Comparison of ENCODE assay signal across 9 mouse cellular contexts in genomic region chr12:16717653-16718052, GRCm38 (mm10).
DNase-seq lines count a peak whose midpoint lies in the region; ATAC-seq and TF ChIP-seq lines count a peak whose summit lies in the region.
"Had no signal": no experiment of that assay in that cellular context is flagged by ENCODE, and none has a peak within 500 bp of the region (broad histone marks: within the 10 kb centered on the region; RNA-seq: fewer than 3 reads in every experiment).

No protein-coding gene starts in this region.

- H3K4me3 ChIP-seq in kidney, postnatal 0 days (replicated peaks; ENCODE audit: low read depth, low read length): no peak overlapping the region
- H3K4me3 ChIP-seq in kidney, embryonic 15.5 days (replicated peaks): no peak overlapping the region
- no peak overlapping the region for H3K4me3 ChIP-seq in forebrain, embryonic 14.5 days (ENCODE audit: low read depth, low read length)

- H3K9me3 ChIP-seq in kidney, postnatal 0 days (replicated peaks; ENCODE audit: low read length): no peaks in the 10 kb centered on the region
- no peaks in the 10 kb centered on the region for H3K9me3 ChIP-seq in kidney, embryonic 15.5 days (replicated peaks)
- H3K9me3 ChIP-seq in forebrain, embryonic 14.5 days (replicated peaks; ENCODE audit: control insufficient read depth, low read length): no peaks in the 10 kb centered on the region

- no peaks in the 10 kb centered on the region for H3K27me3 ChIP-seq in kidney, postnatal 0 days (ENCODE audit: insufficient read depth, low read length)
- 0 out of 2 replicates have a peak, but pooled peaks cover 6% of the 10 kb centered on the region for H3K27me3 ChIP-seq in kidney, embryonic 15.5 days
- no peaks in the 10 kb centered on the region for H3K27me3 ChIP-seq in forebrain, embryonic 14.5 days (replicated peaks; ENCODE audit: control insufficient read depth, insufficient read depth, low read length)

- 56% methylated on average over 1 of the region's 1 CpGs for WGBS in kidney, postnatal 0 days
- WGBS in kidney, embryonic 15.5 days: 43% methylated on average over 1 of the region's 1 CpGs
- WGBS in forebrain, embryonic 14.5 days: 50% methylated on average over 1 of the region's 1 CpGs

- peak; percentile 87 for TF ChIP-seq CTCF in kidney, postnatal 0 days (IDR thresholded peaks at IDR 0.05; ENCODE audit: low read depth)

- DNase-seq in kidney, postnatal 0 days (ENCODE audit: low spot score): peak; percentile 67
- DNase-seq in ES-CJ7 (ENCODE audit: low read depth, low spot score): peak; percentile 31
- peak; percentile 57 to 67 for DNase-seq in adrenal gland, postnatal 36 days
- DNase-seq in forebrain, embryonic 14.5 days (ENCODE audit: low spot score): peak; percentile 26
- DNase-seq in left cerebral cortex, postnatal 36 days (ENCODE audit: low spot score in 2 of 2): peak; percentile 14 to 23
- DNase-seq in retina, embryonic 14.5 days (ENCODE audit: low spot score): peak; percentile 79
- DNase-seq in urinary bladder, adult 2 months (ENCODE audit: low spot score): no peak

- no peak overlapping the region for H3K9ac ChIP-seq in kidney, postnatal 0 days (ENCODE audit: low read depth, low read length)
- no peak overlapping the region for H3K9ac ChIP-seq in kidney, embryonic 15.5 days
- H3K9ac ChIP-seq in forebrain, embryonic 14.5 days (ENCODE audit: low read length): no peak overlapping the region

- H3K4me1 ChIP-seq in kidney, postnatal 0 days (replicated peaks; ENCODE audit: insufficient read depth, low read length): no peaks in the 10 kb centered on the region
- 0 out of 2 replicates have a peak, but pooled peaks cover 4% of the 10 kb centered on the region for H3K4me1 ChIP-seq in kidney, embryonic 15.5 days
- H3K4me1 ChIP-seq in forebrain, embryonic 14.5 days (ENCODE audit: control insufficient read depth, insufficient read depth, low read length): no peaks in the 10 kb centered on the region

- peak; percentile 37; the same call in 1 of the 2 replicates for ATAC-seq in kidney, postnatal 0 days (replicated peaks; ENCODE audit: low FRiP score, low read depth)
- ATAC-seq in kidney, embryonic 15.5 days (replicated peaks; ENCODE audit: low FRiP score): no peak
- peak; percentile 49; the same call in 1 of the 2 replicates for ATAC-seq in forebrain, embryonic 14.5 days

- H3K4me2 ChIP-seq in kidney, postnatal 0 days (ENCODE audit: low read length): no peak overlapping the region
- no peak overlapping the region for H3K4me2 ChIP-seq in kidney, embryonic 15.5 days
- no peak overlapping the region for H3K4me2 ChIP-seq in forebrain, embryonic 14.5 days (ENCODE audit: low read length)

- intact Hi-C loops in left cerebral cortex, postnatal 36 days (cut with DNase I): loop anchor here (10.0 kb wide), 1 partner anchor 297 kb away; the partner anchor contains the start of gene 2410004P03Rik

- no peaks in the 10 kb centered on the region for H3K36me3 ChIP-seq in kidney, postnatal 0 days (ENCODE audit: insufficient read depth, low read length)
- no peaks in the 10 kb centered on the region for H3K36me3 ChIP-seq in kidney, embryonic 15.5 days
- no peaks in the 10 kb centered on the region for H3K36me3 ChIP-seq in forebrain, embryonic 14.5 days (ENCODE audit: control insufficient read depth, insufficient read depth, low read length)

- no peak overlapping the region for H3K27ac ChIP-seq in kidney, postnatal 0 days
- H3K27ac ChIP-seq in kidney, embryonic 15.5 days: no peak overlapping the region
- no peak overlapping the region for H3K27ac ChIP-seq in forebrain, embryonic 14.5 days (ENCODE audit: low read depth, low read length)
- H3K27ac ChIP-seq: macrophage had no signal
